Mouse (Mus musculus) splenic B cell, adult 2 months (primary cell): ENCODE data around the gene Vcp.

Source experiments
- DNase-seq: peaks from one replicate; pipeline ENCODE4 v3.0.0-alpha.2; 2011; ENCODE audit warnings: low read depth, low spot score
- H3K27me3 ChIP-seq: 2 replicates; pipeline ENCODE4 v1.6.1; 2012; ENCODE audit warnings: mild to moderate bottlenecking, low read length, moderate library complexity, mixed read lengths; ENCODE audit not compliant: control insufficient read depth, poor library complexity, insufficient read depth, severe bottlenecking
- H3K36me3 ChIP-seq: 2 replicates; pipeline ENCODE4 v1.6.1; 2012; ENCODE audit warnings: mild to moderate bottlenecking, low read length, moderate library complexity, mixed read lengths; ENCODE audit not compliant: control insufficient read depth, poor library complexity, insufficient read depth, severe bottlenecking

The Vcp gene

GRCm38 (mm10) chr4:42950065-42950558 is 50.2 kb downstream of the Vcp start:
- H3K27me3 ChIP-seq, result no peaks in the 10 kb centered on the region
- DNase-seq, result peak; percentile 95
- no peaks in the 10 kb centered on the region for H3K36me3 ChIP-seq

DNA sequence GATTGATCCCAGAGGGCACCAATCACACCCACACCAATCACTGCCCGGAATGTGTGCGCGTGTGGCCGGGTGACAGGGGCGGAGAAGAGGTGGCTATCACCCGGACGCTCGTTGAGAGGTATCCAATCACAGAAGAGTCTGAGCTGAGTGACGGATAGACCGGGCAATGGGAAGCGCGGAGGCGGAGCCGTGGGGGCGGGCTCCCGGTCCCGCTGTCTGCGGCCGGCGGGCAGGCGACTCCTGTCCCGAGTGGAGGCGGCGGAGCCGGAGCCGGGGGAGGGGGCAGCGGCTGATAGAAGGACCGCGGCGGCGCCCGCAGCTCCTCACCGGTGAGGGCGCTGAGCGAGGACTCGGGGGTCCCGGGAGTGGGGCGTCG is 50.6 kb downstream of the Vcp start, which contains the start of gene Dnajb5:
TSS of gene Dnajb5 (plus strand) at position 139 of the 376 bp plus-strand sequence.
- Histone ChIP-seq H3K27me3 (no peaks in the 10 kb centered on the region), H3K36me3 (no peaks in the 10 kb centered on the region)
- DNase-seq, result peak; percentile 98

- Histone ChIP-seq H3K27me3 (no peaks in the 10 kb centered on the region), H3K36me3 (no peaks in the 10 kb centered on the region)
- DNase-seq, result no peak
Observed at GRCm38 (mm10) chr4:42949051-42949675, 51.1 kb downstream of the Vcp start.

DNA sequence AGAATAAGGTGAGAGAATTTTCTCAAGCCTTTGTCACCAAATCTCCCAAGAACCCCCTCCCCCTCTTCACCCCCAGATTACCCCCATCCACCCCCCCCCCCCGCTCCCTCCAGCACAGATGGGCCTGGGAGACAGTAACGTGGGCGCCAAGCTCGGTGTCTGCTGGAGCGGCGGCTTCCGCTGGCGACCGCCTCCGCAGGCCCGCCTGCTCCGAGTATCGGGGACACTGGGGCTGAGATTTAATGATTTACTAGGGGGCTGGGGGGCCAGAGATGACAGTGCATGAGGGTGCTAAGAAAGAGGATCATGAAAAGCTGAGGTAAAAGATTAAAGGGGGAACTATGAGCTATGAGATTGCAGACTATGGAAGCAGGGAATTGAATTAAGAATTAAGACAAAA is 51.8 kb downstream of the Vcp start:
- no peak for DNase-seq
- no peaks in the 10 kb centered on the region for H3K36me3 ChIP-seq

GRCm38 (mm10) chr4:42946733-42947290 is 53.5 kb downstream of the Vcp start:
- DNase-seq, result peak; percentile 27
- Histone ChIP-seq H3K27me3 (no peaks in the 10 kb centered on the region; the same call in 1 of the 2 replicates), H3K36me3 (no peaks in the 10 kb centered on the region)

More for the DNA sequence above, 51.8 kb downstream of the Vcp start:
- no peaks in the 10 kb centered on the region; the same call in 1 of the 2 replicates for H3K27me3 ChIP-seq

GRCm38 (mm10) chr4:42945952-42946351 is 54.4 kb downstream of the Vcp start:
- H3K36me3 ChIP-seq, result no peaks in the 10 kb centered on the region
- H3K27me3 ChIP-seq, result no peaks in the 10 kb centered on the region; the same call in 1 of the 2 replicates
- DNase-seq, result peak; percentile 60

- DNase-seq, result no peak
- H3K27me3 ChIP-seq, result no peaks in the 10 kb centered on the region; the same call in 1 of the 2 replicates
- H3K36me3 ChIP-seq, result no peaks in the 10 kb centered on the region
Observed at GRCm38 (mm10) chr4:42945445-42945844, 54.9 kb downstream of the Vcp start.

- Histone ChIP-seq H3K36me3 (no peaks in the 10 kb centered on the region), H3K27me3 (no peaks in the 10 kb centered on the region; the same call in 1 of the 2 replicates)
- no peak for DNase-seq
Observed at GRCm38 (mm10) chr4:42945043-42945442, 55.3 kb downstream of the Vcp start.

DNA sequence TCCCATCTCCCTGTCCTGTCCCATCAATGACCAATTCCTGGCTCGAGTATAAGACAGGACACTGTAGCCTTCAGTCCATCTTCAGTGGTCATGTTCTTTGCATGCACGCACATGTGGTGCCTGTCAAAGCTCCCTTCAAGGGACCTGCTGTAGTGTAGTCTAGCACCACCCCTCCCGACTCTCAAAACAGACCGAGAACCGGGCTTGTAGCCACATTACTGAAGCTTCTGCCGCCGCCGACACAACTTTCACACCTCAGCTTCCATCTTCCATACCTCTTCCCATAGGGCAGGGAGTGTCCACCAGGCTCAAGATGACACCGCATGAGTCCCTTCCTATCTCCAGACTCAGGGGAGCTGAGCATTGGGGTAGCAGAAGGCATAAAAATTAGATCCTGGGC is 56.1 kb downstream of the Vcp start:
- no peak for DNase-seq
- Histone ChIP-seq H3K36me3 (no peaks in the 10 kb centered on the region), H3K27me3 (no peaks in the 10 kb centered on the region; the same call in 1 of the 2 replicates)

- H3K27me3 ChIP-seq, result no peaks in the 10 kb centered on the region; the same call in 1 of the 2 replicates
- DNase-seq, result no peak
- H3K36me3 ChIP-seq, result no peaks in the 10 kb centered on the region
Observed at GRCm38 (mm10) chr4:42943341-42943740, 57.0 kb downstream of the Vcp start.

GRCm38 (mm10) chr4:42941396-42941795 is 58.9 kb downstream of the Vcp start:
- DNase-seq, result no peak
- no peaks in the 10 kb centered on the region for H3K36me3 ChIP-seq
- H3K27me3 ChIP-seq, result no peaks in the 10 kb centered on the region; the same call in 1 of the 2 replicates

- no peaks in the 10 kb centered on the region for H3K27me3 ChIP-seq
- no peak for DNase-seq
- no peaks in the 10 kb centered on the region for H3K36me3 ChIP-seq
Observed at GRCm38 (mm10) chr4:42933630-42934029, 66.7 kb downstream of the Vcp start.

DNA sequence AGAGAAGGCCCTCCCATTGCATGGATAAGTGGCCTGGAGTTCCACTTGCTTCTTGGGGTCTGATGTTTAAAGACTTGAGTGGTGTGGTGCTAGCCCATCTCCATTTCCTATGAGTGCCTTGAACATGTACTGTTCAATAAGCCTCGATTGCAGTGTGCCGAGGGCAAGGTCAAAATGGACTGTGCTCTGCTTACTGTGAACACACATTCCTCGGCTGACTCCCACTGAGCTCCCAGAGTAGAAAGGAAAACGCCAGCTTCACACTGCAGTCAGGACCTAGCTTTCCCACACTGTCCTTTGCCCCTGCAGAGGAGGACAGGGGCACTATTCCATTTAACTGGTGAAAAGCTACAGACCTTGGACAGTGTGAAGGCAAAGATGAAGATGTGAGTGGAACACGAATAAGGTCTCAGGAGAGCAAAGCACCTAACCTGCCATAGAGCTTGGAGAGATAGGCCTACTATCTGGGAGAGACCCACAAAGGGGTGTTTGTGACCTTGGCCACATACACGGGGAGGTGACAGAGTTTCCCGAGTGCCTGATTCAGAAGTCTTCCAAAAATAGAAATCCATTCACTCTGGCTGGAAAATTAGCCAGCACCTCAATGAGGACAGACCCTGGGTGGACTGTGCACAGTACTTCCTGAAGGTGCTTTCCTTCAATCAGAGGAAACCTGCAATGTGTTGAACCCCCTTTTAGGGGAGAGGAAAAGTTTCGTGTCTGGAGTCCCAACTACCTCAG is 67.9 kb downstream of the Vcp start:
- Histone ChIP-seq H3K36me3 (no peaks in the 10 kb centered on the region), H3K27me3 (no peaks in the 10 kb centered on the region)
- DNase-seq, result no peak
